In genomic region chr4:131060706-131061105, GRCm38 (mm10) we compare ENCODE assay signal across 11 mouse cellular contexts.
DNase-seq lines count a peak whose midpoint lies in the region; ATAC-seq lines count a peak whose summit lies in the region.
"Had no signal": no experiment of that assay in that cellular context is flagged by ENCODE, and none has a peak within 500 bp of the region (broad histone marks: within the 10 kb centered on the region; RNA-seq: fewer than 3 reads in every experiment).

No protein-coding gene starts in this region.

- H3K27me3 ChIP-seq in hindbrain, embryonic 12.5 days = peaks cover 18% of the 10 kb centered on the region
- peaks cover 3% of the 10 kb centered on the region; the same call in 1 of the 2 replicates for H3K27me3 ChIP-seq in midbrain, embryonic 15.5 days (replicated peaks)

- ATAC-seq in hindbrain, embryonic 12.5 days (ENCODE audit: low FRiP score) = peak; percentile 67
- peak; percentile 20; the same call in 1 of the 2 replicates for ATAC-seq in midbrain, embryonic 15.5 days (replicated peaks)

- H3K4me2 ChIP-seq in hindbrain, embryonic 12.5 days (replicated peaks) = no peak overlapping the region
- H3K4me2 ChIP-seq in midbrain, embryonic 15.5 days = no peak overlapping the region

- H3K4me1 ChIP-seq in hindbrain, embryonic 12.5 days = peaks cover 15% of the 10 kb centered on the region
- H3K4me1 ChIP-seq in midbrain, embryonic 15.5 days = peaks cover 12% of the 10 kb centered on the region

- WGBS in hindbrain, embryonic 12.5 days = 13% methylated on average over 2 of the region's 2 CpGs
- WGBS in midbrain, embryonic 15.5 days = 9% methylated on average over 2 of the region's 2 CpGs

- DNase-seq in embryo, embryonic 10 days (ENCODE audit: low spot score) = peak; percentile 13
- DNase-seq in embryo, embryonic 9.5 days (ENCODE audit: extremely low spot score) = no peak
- peak; percentile 34 for DNase-seq in embryo, embryonic 10.5 days (ENCODE audit: low spot score)
- no peak for DNase-seq in gastrocnemius, postnatal 4 days (ENCODE audit: low spot score in 2 of 2)
- no peak for DNase-seq in ovary, postnatal 10 days (ENCODE audit: low spot score)
- DNase-seq in thymus, postnatal 10 days (ENCODE audit: low spot score in 2 of 2) = no peak
- DNase-seq: cerebellum, adult 9-11 months; gastrocnemius, postnatal 36 days; kidney, postnatal 14 days had no signal

- H3K4me3 ChIP-seq in hindbrain, embryonic 12.5 days = no peak overlapping the region
- no peak overlapping the region for H3K4me3 ChIP-seq in midbrain, embryonic 15.5 days

- 0 out of 2 replicates have a peak overlapping the region, but pooled peaks have one; percentile 30 for H3K27ac ChIP-seq in hindbrain, embryonic 12.5 days
- H3K27ac ChIP-seq in midbrain, embryonic 15.5 days = no peak overlapping the region

- no peaks in the 10 kb centered on the region for H3K9me3 ChIP-seq in hindbrain, embryonic 12.5 days (replicated peaks)
- H3K9me3 ChIP-seq in midbrain, embryonic 15.5 days = no peaks in the 10 kb centered on the region

- H3K9ac ChIP-seq in hindbrain, embryonic 12.5 days = no peak overlapping the region
- H3K9ac ChIP-seq in midbrain, embryonic 15.5 days = no peak overlapping the region

- H3K36me3 ChIP-seq in hindbrain, embryonic 12.5 days = no peaks in the 10 kb centered on the region
- H3K36me3 ChIP-seq in midbrain, embryonic 15.5 days (replicated peaks) = no peaks in the 10 kb centered on the region

Comparison
In these comparisons a context has a peak if more than half of its experiments do, and no peak if none do; other contexts are left out.
1. DNase-seq: peak in embryo, embryonic 10 days (single experiment) and embryo, embryonic 10.5 days (single experiment); none in embryo, embryonic 9.5 days (single experiment), gastrocnemius, postnatal 4 days (0 of 2), ovary, postnatal 10 days (single experiment) and thymus, postnatal 10 days (0 of 2).